Mouse (Mus musculus): ENCODE measurements around the gene AC124108.1. TPM values are rescaled to one million over a fixed set of nuclear protein-coding genes. Genes with fewer than 3 reads are reported as not detected.
A peak's percentile ranks its signal among the peaks of the same experiment; 100 is the strongest.
"Not testable (repeated sequence)": the region's sequence is repeated elsewhere in the genome, so short reads cannot be mapped to it uniquely, and the experiment has no call there.

AC124108.1 gene
- total RNA-seq (2022) = under 1 TPM; 0.69 to 0.92 (median 0.77) TPM

- no peak for DNase-seq (ENCODE audit: low spot score in 2 of 2)
These were observed at the start of gene AC124108.1, which contains the start of gene Lemd1 for GRCm38 (mm10) chr1:132191093-132191785. TSS of gene AC124108.1 (plus strand) at chr1:132191457. TSS of gene Lemd1 (plus strand) at chr1:132191431.

- DNase-seq (ENCODE audit: low spot score in 2 of 2) = no peak
These were observed 49.5 kb upstream of the AC124108.1 start for GRCm38 (mm10) chr1:132141753-132142152.

- DNase-seq (ENCODE audit: low spot score in 2 of 2) = no peak
These were observed 48.2 kb upstream of the AC124108.1 start for GRCm38 (mm10) chr1:132143079-132143478.

- no peak for DNase-seq (ENCODE audit: low spot score in 2 of 2)
These were observed 47.5 kb upstream of the AC124108.1 start for GRCm38 (mm10) chr1:132143730-132144129.

- DNase-seq (ENCODE audit: low spot score in 2 of 2) = peak; percentile 63 to 78
These were observed 47.0 kb upstream of the AC124108.1 start for GRCm38 (mm10) chr1:132144223-132144622.

GRCm38 (mm10) chr1:132144837-132145236, 46.4 kb upstream of the AC124108.1 start:
- DNase-seq (ENCODE audit: low spot score in 2 of 2) = no peak

GRCm38 (mm10) chr1:132145973-132146685, 45.1 kb upstream of the AC124108.1 start:
- no peak for DNase-seq (ENCODE audit: low spot score in 2 of 2)

- no peak for DNase-seq (ENCODE audit: low spot score in 2 of 2)
These were observed 41.8 kb upstream of the AC124108.1 start for GRCm38 (mm10) chr1:132149410-132149809.

- no peak for DNase-seq (ENCODE audit: low spot score in 2 of 2)
These were observed 41.1 kb upstream of the AC124108.1 start for GRCm38 (mm10) chr1:132150171-132150570.

GRCm38 (mm10) chr1:132150817-132151601, 40.2 kb upstream of the AC124108.1 start:
- no peak for DNase-seq (ENCODE audit: low spot score in 2 of 2)

- no peak for DNase-seq (ENCODE audit: low spot score in 2 of 2)
These were observed 39.3 kb upstream of the AC124108.1 start for GRCm38 (mm10) chr1:132151908-132152307.

GRCm38 (mm10) chr1:132153086-132153690, 38.1 kb upstream of the AC124108.1 start:
- DNase-seq (ENCODE audit: low spot score in 2 of 2) = no peak

GRCm38 (mm10) chr1:132153691-132154090, 37.6 kb upstream of the AC124108.1 start:
- no peak for DNase-seq (ENCODE audit: low spot score in 2 of 2)

- DNase-seq (ENCODE audit: low spot score in 2 of 2) = peak; percentile 69 to 82
These were observed 35.5 kb upstream of the AC124108.1 start for GRCm38 (mm10) chr1:132155737-132156136.

- peak in 1 of 2 experiments; percentile 90 for DNase-seq (ENCODE audit: low spot score in 2 of 2)
These were observed 34.1 kb upstream of the AC124108.1 start for GRCm38 (mm10) chr1:132157016-132157781.

GRCm38 (mm10) chr1:132157808-132158207, 33.4 kb upstream of the AC124108.1 start:
- DNase-seq (ENCODE audit: low spot score in 2 of 2) = no peak

- DNase-seq (ENCODE audit: low spot score in 2 of 2) = no peak
These were observed 32.5 kb upstream of the AC124108.1 start for GRCm38 (mm10) chr1:132158741-132159140.

- no peak for DNase-seq (ENCODE audit: low spot score in 2 of 2)
These were observed 31.6 kb upstream of the AC124108.1 start for GRCm38 (mm10) chr1:132159681-132160080.

GRCm38 (mm10) chr1:132161211-132161880, 29.9 kb upstream of the AC124108.1 start:
- no peak for DNase-seq (ENCODE audit: low spot score in 2 of 2)

- DNase-seq (ENCODE audit: low spot score in 2 of 2) = not testable (repeated sequence)
These were observed 28.6 kb upstream of the AC124108.1 start for GRCm38 (mm10) chr1:132162618-132163017.

All from layer of hippocampus, adult 8-10 months (tissue).